Mouse (Mus musculus): Measurements from ENCODE around the gene Pdzd7. TPM values are rescaled to one million over a fixed set of nuclear protein-coding genes. Genes with fewer than 3 reads are reported as not detected.

Pdzd7 gene
- total and polyA plus RNA-seq, 2 experiments from 2014 or later, result 2.9 to 5.9 TPM

DNA sequence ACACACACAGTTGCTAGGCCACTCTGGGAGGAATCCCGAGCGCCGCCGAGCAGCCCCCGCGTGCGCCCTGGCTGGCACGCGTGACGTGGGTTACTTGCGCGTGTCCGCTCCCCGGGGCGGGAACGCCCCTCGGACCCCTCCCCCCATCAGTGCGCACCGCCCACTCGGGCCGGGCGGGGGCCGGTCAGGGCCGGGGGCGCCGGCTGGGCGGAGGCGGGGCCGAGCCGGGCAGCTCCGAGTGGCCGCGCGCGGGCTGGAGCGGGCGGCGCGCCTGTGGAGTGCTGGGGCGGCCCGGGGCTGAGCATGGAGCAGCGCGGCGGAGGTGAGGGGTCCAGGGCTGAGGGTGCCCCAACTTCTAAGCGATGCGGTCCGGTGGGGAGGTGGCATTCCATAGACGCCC is 27.6 kb downstream of the Pdzd7 start:
- peak overlapping the region; percentile 88 for H3K4me2 ChIP-seq (ENCODE audit: low read depth, low read length, poor library complexity, severe bottlenecking)
- 0% methylated on average over 14 of the region's 48 CpGs for WGBS
- peaks cover 15% of the 10 kb centered on the region for H3K4me1 ChIP-seq (ENCODE audit: insufficient read depth, low read length)
- peak overlapping the region; percentile 69 for H3K9ac ChIP-seq (replicated peaks; ENCODE audit: low read length, poor library complexity, severe bottlenecking)
- peak overlapping the region; percentile 72 for H3K4me3 ChIP-seq (ENCODE audit: low read depth, low read length)
- TF ChIP-seq CTCF (IDR thresholded peaks at IDR 0.05), result no peak
- no peaks in the 10 kb centered on the region; the same call in 1 of the 2 replicates for H3K36me3 ChIP-seq (ENCODE audit: insufficient read depth, low read length)
- no peaks in the 10 kb centered on the region for H3K27me3 ChIP-seq (ENCODE audit: insufficient read depth, low read length)
- DNase-seq (ENCODE audit: low spot score), result peak; percentile 80
- H3K27ac ChIP-seq (ENCODE audit: low read depth, low read length), result peak overlapping the region; percentile 82
- ATAC-seq (ENCODE audit: low FRiP score), result peak; percentile 69
- H3K9me3 ChIP-seq (ENCODE audit: low read length), result no peaks in the 10 kb centered on the region

DNA sequence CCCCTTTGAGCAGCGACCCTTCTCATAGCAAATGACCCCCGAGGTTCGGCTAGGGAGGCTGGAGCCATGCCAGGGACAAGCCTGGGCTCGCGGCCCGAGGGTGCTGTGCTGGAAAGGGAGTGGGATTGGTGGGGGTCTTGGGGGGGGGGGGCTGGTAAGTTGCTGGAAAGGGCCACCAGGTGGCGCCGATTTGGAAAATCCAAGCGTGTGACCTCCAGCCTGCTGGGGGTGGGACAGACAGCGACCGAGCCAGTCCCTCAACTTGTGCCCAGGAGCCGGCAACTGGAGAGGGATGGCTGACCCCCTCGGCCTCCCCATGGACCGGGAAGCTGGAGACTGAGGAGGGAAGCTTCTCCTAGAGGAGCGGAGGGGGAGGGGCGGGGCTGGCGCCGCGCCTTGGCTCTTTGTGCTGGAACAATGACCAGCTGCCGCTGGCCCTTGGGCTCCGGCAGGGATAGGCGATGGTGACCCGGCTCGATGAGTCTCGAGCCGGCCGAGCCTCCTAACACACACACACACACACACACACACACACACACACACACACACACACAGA is 28.2 kb downstream of the Pdzd7 start:
- TF ChIP-seq CTCF (IDR thresholded peaks at IDR 0.05), result peak; percentile 66
- peak overlapping the region; percentile 72 for H3K4me3 ChIP-seq (ENCODE audit: low read depth, low read length)
- ATAC-seq (ENCODE audit: low FRiP score) (peak; percentile 62), DNase-seq (ENCODE audit: low spot score) (peak; percentile 92)
- peak overlapping the region; percentile 88 for H3K4me2 ChIP-seq (ENCODE audit: low read depth, low read length, poor library complexity, severe bottlenecking)
- H3K4me1 ChIP-seq (ENCODE audit: insufficient read depth, low read length), result peaks cover 15% of the 10 kb centered on the region
- peak overlapping the region; percentile 82 for H3K27ac ChIP-seq (ENCODE audit: low read depth, low read length)
- peaks cover under 1% of the 10 kb centered on the region; the same call in 1 of the 2 replicates for H3K36me3 ChIP-seq (ENCODE audit: insufficient read depth, low read length)
- H3K9ac ChIP-seq (replicated peaks; ENCODE audit: low read length, poor library complexity, severe bottlenecking), result peak overlapping the region; percentile 69
- no peaks in the 10 kb centered on the region for H3K9me3 ChIP-seq (ENCODE audit: low read length)
- WGBS, result 0% methylated on average over 14 of the region's 27 CpGs
- no peaks in the 10 kb centered on the region for H3K27me3 ChIP-seq (ENCODE audit: insufficient read depth, low read length)

DNA sequence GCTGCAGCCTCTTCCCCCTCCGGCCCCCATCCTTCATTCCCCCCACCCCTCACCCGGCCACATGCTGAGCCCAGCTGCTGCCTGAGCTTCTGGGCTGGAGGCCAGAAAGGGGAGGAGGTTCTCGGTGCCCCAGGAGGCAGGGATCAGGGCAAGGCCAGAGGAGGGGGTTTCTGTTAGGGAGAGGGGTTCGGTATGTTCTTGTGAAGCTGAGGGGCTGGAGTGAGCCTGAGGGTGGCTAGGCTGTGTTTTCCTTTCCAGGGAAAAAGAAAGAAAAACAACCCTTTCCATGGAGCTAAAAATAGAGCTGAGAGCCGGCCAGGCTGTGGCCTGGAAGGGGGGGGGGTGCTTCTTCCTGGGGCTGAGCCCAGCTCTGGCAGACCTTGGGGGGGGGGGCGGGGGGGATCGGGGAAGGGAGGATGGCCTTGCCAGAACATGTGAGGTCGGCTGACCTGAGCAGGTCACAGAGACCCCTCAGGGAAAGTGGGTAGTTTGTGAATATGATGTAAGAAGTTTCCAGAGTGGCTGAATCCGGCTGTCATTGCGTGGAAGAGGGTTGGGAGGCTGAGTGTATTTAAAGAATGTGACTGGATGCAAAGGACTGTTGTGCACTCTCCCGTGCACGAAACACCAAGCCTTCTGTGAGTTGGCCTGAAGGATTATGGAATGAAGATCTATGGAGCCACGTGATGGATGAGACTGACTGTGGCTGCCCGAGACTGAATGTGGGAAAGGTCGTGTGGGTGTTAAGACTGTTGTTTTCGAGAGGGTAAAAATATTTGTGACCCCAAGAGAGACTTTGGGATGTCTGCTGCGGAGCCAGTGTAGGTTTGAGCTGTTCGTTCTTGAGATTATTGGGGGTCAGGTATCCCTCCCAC is 28.9 kb downstream of the Pdzd7 start:
- Histone ChIP-seq H3K4me2 (ENCODE audit: low read depth, low read length, poor library complexity, severe bottlenecking) (peak overlapping the region; percentile 88), H3K9ac (replicated peaks; ENCODE audit: low read length, poor library complexity, severe bottlenecking) (peak overlapping the region; percentile 69), H3K36me3 (ENCODE audit: insufficient read depth, low read length) (peaks cover 2% of the 10 kb centered on the region; the same call in 1 of the 2 replicates), H3K27me3 (ENCODE audit: insufficient read depth, low read length) (no peaks in the 10 kb centered on the region), H3K27ac (ENCODE audit: low read depth, low read length) (peak overlapping the region; percentile 82), H3K4me3 (ENCODE audit: low read depth, low read length) (peak overlapping the region; percentile 72), H3K9me3 (ENCODE audit: low read length) (no peaks in the 10 kb centered on the region), H3K4me1 (ENCODE audit: insufficient read depth, low read length) (peaks cover 15% of the 10 kb centered on the region)
- DNase-seq (ENCODE audit: low spot score) (peak; percentile 81), ATAC-seq (ENCODE audit: low FRiP score) (peak; percentile 26; the same call in 1 of the 2 replicates)
- WGBS, result 1% methylated on average over 16 of the region's 18 CpGs
- no peak for TF ChIP-seq CTCF (IDR thresholded peaks at IDR 0.05)

DNA sequence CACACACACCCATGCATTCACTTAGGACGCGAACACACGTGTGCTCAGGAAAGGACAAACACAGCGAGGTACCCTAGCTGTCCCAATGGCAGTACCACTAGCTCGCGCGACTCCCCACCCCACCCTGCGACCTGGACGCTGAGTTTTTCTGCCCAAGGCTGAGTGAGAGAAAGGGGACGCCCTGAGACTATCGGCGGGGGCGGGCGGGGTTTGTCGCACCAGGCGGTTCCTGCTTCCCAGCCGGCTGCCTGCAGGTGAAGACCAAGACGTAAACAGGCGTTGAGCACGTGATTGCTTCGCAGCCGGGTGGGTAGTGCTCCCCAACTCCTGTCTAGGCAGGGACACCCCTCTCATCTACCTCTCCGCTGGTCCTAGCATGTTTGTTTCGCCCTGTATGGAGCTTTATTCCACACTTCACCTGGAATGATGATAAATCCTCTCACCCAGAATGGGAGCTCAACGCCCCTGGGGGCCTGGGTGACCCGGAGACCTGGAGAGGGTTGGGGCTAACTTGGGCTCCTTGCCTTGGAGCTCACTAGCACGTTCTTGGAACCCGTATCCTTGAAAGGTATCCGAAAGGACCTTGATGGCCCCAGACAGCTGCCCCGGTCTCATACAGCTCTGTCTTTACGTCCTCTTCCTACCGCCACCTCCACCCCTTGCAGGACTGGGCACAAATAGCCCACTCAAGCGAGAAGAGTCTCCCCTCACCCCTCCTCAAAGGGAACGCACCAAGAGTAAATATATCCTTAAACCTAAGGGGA is 29.8 kb downstream of the Pdzd7 start:
- no peaks in the 10 kb centered on the region for H3K9me3 ChIP-seq (ENCODE audit: low read length)
- peak overlapping the region; percentile 48 for H3K9ac ChIP-seq (replicated peaks; ENCODE audit: low read length, poor library complexity, severe bottlenecking)
- 2% methylated on average over 34 of the region's 34 CpGs for WGBS
- peaks cover 6% of the 10 kb centered on the region for H3K36me3 ChIP-seq (ENCODE audit: insufficient read depth, low read length)
- DNase-seq (ENCODE audit: low spot score) (no peak), ATAC-seq (ENCODE audit: low FRiP score) (no peak)
- H3K4me1 ChIP-seq (ENCODE audit: insufficient read depth, low read length), result peaks cover 15% of the 10 kb centered on the region
- no peak for TF ChIP-seq CTCF (IDR thresholded peaks at IDR 0.05)
- peak overlapping the region; percentile 82 for H3K27ac ChIP-seq (ENCODE audit: low read depth, low read length)
- H3K4me3 ChIP-seq (ENCODE audit: low read depth, low read length), result peak overlapping the region; percentile 72
- H3K27me3 ChIP-seq (ENCODE audit: insufficient read depth, low read length), result no peaks in the 10 kb centered on the region
- peak overlapping the region; percentile 88 for H3K4me2 ChIP-seq (ENCODE audit: low read depth, low read length, poor library complexity, severe bottlenecking)

DNA sequence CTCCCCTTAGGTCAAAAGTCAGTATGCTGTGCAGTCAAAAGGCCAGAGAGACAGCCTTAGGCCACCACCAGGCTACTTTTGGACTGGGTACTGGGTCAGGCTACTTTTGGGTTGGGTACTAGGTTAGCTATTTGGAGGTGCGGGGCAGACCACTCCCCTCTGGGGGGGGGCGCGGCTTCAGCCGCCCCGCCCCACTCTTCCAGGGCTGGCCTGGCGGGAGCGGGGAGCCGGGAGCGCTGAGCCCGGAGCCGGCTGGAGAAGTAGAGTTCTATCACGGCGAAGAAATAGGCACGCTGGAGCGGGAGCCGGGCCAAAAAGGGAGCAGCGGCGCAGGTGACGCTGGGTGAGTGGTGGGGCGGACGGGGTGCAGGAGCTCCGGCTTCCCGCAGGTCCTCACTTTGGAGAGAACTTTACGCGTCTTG is 30.5 kb downstream of the Pdzd7 start:
- ATAC-seq (ENCODE audit: low FRiP score) (no peak), DNase-seq (ENCODE audit: low spot score) (no peak)
- Histone ChIP-seq H3K4me1 (ENCODE audit: insufficient read depth, low read length) (peaks cover 15% of the 10 kb centered on the region), H3K4me2 (ENCODE audit: low read depth, low read length, poor library complexity, severe bottlenecking) (peak overlapping the region; percentile 88), H3K36me3 (ENCODE audit: insufficient read depth, low read length) (peaks cover 13% of the 10 kb centered on the region), H3K9me3 (ENCODE audit: low read length) (no peaks in the 10 kb centered on the region), H3K4me3 (ENCODE audit: low read depth, low read length) (peak overlapping the region; percentile 72; the same call in 1 of the 2 replicates), H3K27me3 (ENCODE audit: insufficient read depth, low read length) (no peaks in the 10 kb centered on the region), H3K27ac (ENCODE audit: low read depth, low read length) (no peak overlapping the region), H3K9ac (replicated peaks; ENCODE audit: low read length, poor library complexity, severe bottlenecking) (no peak overlapping the region)
- whole genome bisulfite sequencing, result under 1% methylated on average over 23 of the region's 25 CpGs
- no peak for TF ChIP-seq CTCF (IDR thresholded peaks at IDR 0.05)

All from midbrain, postnatal 0 days (tissue).